Mouse (Mus musculus) embryonic facial prominence, embryonic 14.5 days (tissue): Measurements from ENCODE around the gene Defa26. TPM values are rescaled to one million over a fixed set of nuclear protein-coding genes. Genes with fewer than 3 reads are reported as not detected.
"Not testable (repeated sequence)": the region's sequence is repeated elsewhere in the genome, so short reads cannot be mapped to it uniquely, and the experiment has no call there.

Experiments
- ATAC-seq: fragments of 200-750 bp; cut with Nextera tagmentation; 2 replicates; pipeline ENCODE4 v1.8.0; 2017; ENCODE audit warnings: low read depth, moderate number of reproducible peaks, moderate TSS enrichment
- DNase-seq: peaks from one replicate; pipeline ENCODE4 v3.0.0-alpha.2; 2015; ENCODE audit warnings: low spot score
- H3K27ac ChIP-seq: fragments of 300-500 bp; sonication (generic); replicated peaks from 2 replicates; pipeline ENCODE4 v1.5.1; 2014; ENCODE audit warnings: low read depth, mild to moderate bottlenecking, low read length, moderate library complexity
- H3K27me3 ChIP-seq: fragments of 300-500 bp; sonication (generic); replicated peaks from 2 replicates; pipeline ENCODE4 v1.6.1; 2014; ENCODE audit warnings: low read length; ENCODE audit not compliant: control insufficient read depth, insufficient read depth
- H3K36me3 ChIP-seq: fragments of 300-500 bp; sonication (generic); 2 replicates; pipeline ENCODE4 v1.6.1; 2014; ENCODE audit warnings: low read length, mixed read lengths; ENCODE audit not compliant: control insufficient read depth, insufficient read depth
- H3K4me1 ChIP-seq: fragments of 300-500 bp; sonication (generic); 2 replicates; pipeline ENCODE4 v1.6.1; 2014; ENCODE audit warnings: antibody characterized with exemption, low read length; ENCODE audit not compliant: control insufficient read depth, insufficient read depth
- H3K4me2 ChIP-seq: fragments of 300-500 bp; sonication (generic); 2 replicates; pipeline ENCODE4 v1.6.1; 2014; ENCODE audit warnings: low read depth, mild to moderate bottlenecking, low read length, moderate library complexity, mixed read lengths
- H3K4me3 ChIP-seq: fragments of 300-500 bp; sonication (generic); 2 replicates; pipeline ENCODE4 v1.5.1; 2014; ENCODE audit warnings: low read depth, mild to moderate bottlenecking, low read length
- H3K9ac ChIP-seq: fragments of 300-500 bp; sonication (generic); 2 replicates; pipeline ENCODE4 v1.6.1; 2014; ENCODE audit warnings: low read depth, mild to moderate bottlenecking, low read length, moderate library complexity, mixed read lengths
- H3K9me3 ChIP-seq: fragments of 300-500 bp; sonication (generic); 2 replicates; pipeline ENCODE4 v1.6.1; 2016; ENCODE audit warnings: low read length; ENCODE audit not compliant: control insufficient read depth
- WGBS: fragments of 180-500 bp; shearing (Covaris S2); extraction: QIAGEN DNeasy Blood & Tissue Kit; methylation state at CpG from one replicate; pipeline ENCODE4 v1.1.7; 2014; 5-methylcytosine and 5-hydroxymethylcytosine counted together
- polyA plus RNA-seq: library from polyadenylated mRNA; unstranded; fragments of >200 nt; fragmentation: Nextera tagmentation; extraction: Ambion mirVana; gene quantifications from 2 replicates; pipeline ENCODE4 v1.2.1, GENCODE M21; 2014

The Defa26 gene
- not detected in 2 replicates for polyA plus RNA-seq

DNA sequence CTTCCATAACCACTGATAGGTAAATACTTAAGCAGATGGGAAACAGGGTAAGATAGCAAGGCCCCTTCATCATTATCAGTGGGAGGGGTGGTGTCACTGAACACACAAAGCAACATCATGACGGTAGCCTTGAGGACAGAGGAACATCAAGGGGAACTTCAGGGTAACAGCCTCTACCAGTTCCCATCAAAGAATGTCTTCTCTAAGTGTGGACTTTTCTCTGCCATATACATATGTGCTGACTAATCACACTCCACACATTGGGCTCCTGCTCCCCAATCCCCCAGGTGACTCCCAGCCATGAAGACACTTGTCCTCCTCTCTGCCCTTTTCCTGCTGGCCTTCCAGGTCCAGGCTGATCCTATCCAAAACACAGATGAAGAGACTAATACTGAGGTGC lies at the start of gene Defa26:
Gene Defa26, plus strand, starts transcription at position 301 of the 400 bp plus-strand sequence.
- ATAC-seq, DNase-seq, H3K9me3 ChIP-seq, H3K4me1 ChIP-seq, H3K27me3 ChIP-seq, H3K9ac ChIP-seq, H3K4me2 ChIP-seq, H3K4me3 ChIP-seq, H3K36me3 ChIP-seq, H3K27ac ChIP-seq: not testable (repeated sequence)
- whole genome bisulfite sequencing: no CpG with 5 or more reads among the region's 1 CpGs

GRCm38 (mm10) chr8:21582706-21583105 lies 35.3 kb upstream of the Defa26 start, which contains the start of gene Defa28:
TSS of gene Defa28 (plus strand) at chr8:21583006.
- H3K27me3 ChIP-seq, H3K4me2 ChIP-seq, H3K36me3 ChIP-seq, H3K9ac ChIP-seq, DNase-seq, ATAC-seq, H3K4me3 ChIP-seq, H3K9me3 ChIP-seq, H3K27ac ChIP-seq, H3K4me1 ChIP-seq: not testable (repeated sequence)
- no CpG with 5 or more reads among the region's 1 CpGs for WGBS

- not testable (repeated sequence) for H3K9me3 ChIP-seq, H3K27ac ChIP-seq, H3K36me3 ChIP-seq, H3K4me2 ChIP-seq, H3K4me3 ChIP-seq, H3K4me1 ChIP-seq, H3K9ac ChIP-seq, H3K27me3 ChIP-seq, ATAC-seq, DNase-seq
- no CpG with 5 or more reads among the region's 1 CpGs for WGBS
Observed at GRCm38 (mm10) chr8:21594408-21594807, 23.6 kb upstream of the Defa26 start, which contains the start of gene Gm7861. TSS of gene Gm7861 (minus strand) at chr8:21594508.

GRCm38 (mm10) chr8:21655480-21655879 lies 37.5 kb downstream of the Defa26 start, which contains the start of gene Defa17:
TSS of gene Defa17 (plus strand) at chr8:21655780.
- not testable (repeated sequence) for H3K4me3 ChIP-seq, H3K9me3 ChIP-seq, H3K9ac ChIP-seq, H3K4me1 ChIP-seq, H3K27ac ChIP-seq, DNase-seq, H3K4me2 ChIP-seq, ATAC-seq, H3K36me3 ChIP-seq, H3K27me3 ChIP-seq
- WGBS: no CpG with 5 or more reads among the region's 2 CpGs

GRCm38 (mm10) chr8:21665497-21665896 lies 47.5 kb downstream of the Defa26 start, which contains the start of gene Defa34:
TSS of gene Defa34 (plus strand) at chr8:21665797.
- not testable (repeated sequence) for ATAC-seq, H3K27ac ChIP-seq, H3K4me2 ChIP-seq, H3K4me1 ChIP-seq, DNase-seq, H3K4me3 ChIP-seq, H3K27me3 ChIP-seq, H3K36me3 ChIP-seq, H3K9me3 ChIP-seq, H3K9ac ChIP-seq
- no CpG with 5 or more reads among the region's 1 CpGs for WGBS

Other genes with a start within 250 kb of the Defa26 start
- not detected in 2 replicates for gene Defa2, start 239.7 kb upstream of the Defa26 start, polyA plus RNA-seq
- not detected in 2 replicates for gene Defa33, start 226.4 kb upstream of the Defa26 start, polyA plus RNA-seq
- not detected in 2 replicates for gene Defa36, start 190.8 kb upstream of the Defa26 start, polyA plus RNA-seq
- gene Gm7849, start 161.6 kb upstream of the Defa26 start, polyA plus RNA-seq: not detected in 2 replicates
- not detected in 2 replicates for gene Defa20, start 108.9 kb upstream of the Defa26 start, polyA plus RNA-seq
- not detected in 2 replicates for gene Defa32, start 89.2 kb upstream of the Defa26 start, polyA plus RNA-seq
- gene Defa37, start 52.8 kb upstream of the Defa26 start, polyA plus RNA-seq: not detected in 2 replicates
- not detected in 2 replicates for gene Defa28, start 35.2 kb upstream of the Defa26 start, polyA plus RNA-seq
- gene Gm7861, start 23.7 kb upstream of the Defa26 start, polyA plus RNA-seq: not detected in 2 replicates
- gene Defa17, start 37.6 kb downstream of the Defa26 start, polyA plus RNA-seq: not detected in 2 replicates
- gene Defa34, start 47.6 kb downstream of the Defa26 start, polyA plus RNA-seq: not detected in 2 replicates
- not detected in 2 replicates for gene AY761184, start 85.5 kb downstream of the Defa26 start, polyA plus RNA-seq
- gene Defa24, start 116.3 kb downstream of the Defa26 start, polyA plus RNA-seq: not detected in 2 replicates
- gene Defb50, start 205.4 kb downstream of the Defa26 start, polyA plus RNA-seq: not detected in 2 replicates
- not detected in 2 replicates for gene Defb2, start 221.7 kb downstream of the Defa26 start, polyA plus RNA-seq
- not detected in 2 replicates for gene Defb10, start 240.7 kb downstream of the Defa26 start, polyA plus RNA-seq